Mouse (Mus musculus) lung, postnatal 36 days (tissue): ENCODE data around the gene Trpm5.

Source experiments
- DNase-seq: peaks from one replicate; pipeline ENCODE4 v3.0.0; 2022; ENCODE audit warnings: mixed read lengths

The Trpm5 gene

GRCm38 (mm10) chr7:143105258-143105897, 10.9 kb upstream of the Trpm5 start:
- peak; percentile 67 for DNase-seq

- no peak for DNase-seq
Observed at GRCm38 (mm10) chr7:143100759-143101158, 6.3 kb upstream of the Trpm5 start.

DNA sequence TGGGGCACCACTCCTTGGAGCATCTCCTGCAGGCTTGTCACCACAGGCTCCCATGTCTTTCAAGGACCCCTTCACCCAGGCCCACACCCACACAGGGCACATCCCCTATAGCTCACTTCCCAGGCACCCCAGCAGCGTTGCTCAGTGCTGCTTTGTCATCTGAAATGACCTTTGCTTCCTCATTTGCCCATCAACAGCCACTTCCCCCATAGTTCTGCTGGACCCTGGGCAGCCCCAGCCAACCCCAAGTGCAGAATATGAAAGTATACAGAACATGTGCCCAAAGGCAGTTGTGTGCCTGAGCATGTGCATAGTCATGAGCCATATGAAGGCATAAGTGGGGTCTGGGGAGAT, 1.1 kb upstream of the Trpm5 start:
- no peak for DNase-seq

- DNase-seq, result no peak
Observed at GRCm38 (mm10) chr7:143093847-143094246, 595 bp downstream of the Trpm5 start.

- DNase-seq, result peak; percentile 55
Observed at GRCm38 (mm10) chr7:143087070-143087579, 7.3 kb downstream of the Trpm5 start.

DNA sequence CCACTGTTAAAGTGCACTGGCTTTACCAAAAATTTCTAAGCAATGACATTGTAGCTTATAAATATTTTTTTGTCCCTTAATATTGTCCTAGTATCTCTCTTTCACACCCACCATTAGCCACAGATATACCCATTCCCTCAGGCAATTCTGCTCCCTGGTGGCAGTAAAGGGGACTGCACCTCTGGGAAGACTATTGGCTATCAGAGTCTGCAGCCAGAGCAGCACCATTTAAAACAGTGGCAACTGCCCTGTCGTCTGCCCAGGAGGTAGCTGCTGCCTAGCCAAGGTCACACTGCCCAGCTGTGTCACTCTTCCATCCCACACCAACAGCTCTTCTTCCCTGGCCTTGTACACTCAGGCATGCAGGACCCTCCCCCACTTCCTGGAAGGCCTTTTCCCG, 8.1 kb downstream of the Trpm5 start:
- peak; percentile 83 for DNase-seq

DNA sequence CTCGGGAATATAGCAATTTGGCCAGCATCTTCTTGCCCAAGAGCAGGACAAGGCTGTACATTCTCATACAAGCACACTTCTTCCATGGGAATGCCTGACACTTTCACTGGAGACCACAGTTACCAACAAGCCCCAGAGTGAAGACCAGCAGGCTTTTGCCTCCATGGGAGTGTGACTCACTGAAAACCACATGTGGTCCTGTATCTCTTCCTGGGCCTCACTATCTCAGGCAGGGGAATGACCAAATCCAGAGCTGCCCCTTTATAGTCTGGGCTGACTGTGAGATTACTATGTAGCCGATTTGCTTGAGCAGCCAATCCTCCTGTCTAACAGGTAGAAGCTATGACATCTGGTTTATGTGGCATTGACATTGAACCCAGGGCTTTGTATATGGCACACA, 10.7 kb downstream of the Trpm5 start:
- no peak for DNase-seq

- no peak for DNase-seq
Observed at GRCm38 (mm10) chr7:143082024-143082423, 12.4 kb downstream of the Trpm5 start.

GRCm38 (mm10) chr7:143077351-143077750, 17.1 kb downstream of the Trpm5 start:
- DNase-seq, result no peak

DNA sequence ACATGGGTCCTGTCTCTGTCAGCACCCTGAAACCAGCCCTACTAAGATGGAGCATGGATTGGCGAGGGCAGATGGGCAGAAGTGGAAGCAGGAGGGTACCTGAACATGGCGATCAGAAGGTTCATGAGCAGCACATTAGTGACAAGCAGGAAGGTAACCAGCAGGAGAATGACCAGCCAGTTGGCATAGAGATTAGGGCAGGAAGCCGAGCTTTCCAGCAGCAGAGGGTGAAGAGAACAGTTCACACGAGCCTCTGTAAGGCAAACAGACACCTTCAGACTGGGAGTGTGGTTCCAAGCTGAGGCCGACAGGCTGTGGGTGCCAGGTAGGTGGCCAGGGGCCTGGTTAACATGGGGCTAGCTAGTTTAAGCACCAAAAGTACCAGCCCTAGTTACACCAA, 19.0 kb downstream of the Trpm5 start:
- no peak for DNase-seq

GRCm38 (mm10) chr7:143073086-143073485, 21.4 kb downstream of the Trpm5 start:
- DNase-seq, result peak; percentile 54

DNA sequence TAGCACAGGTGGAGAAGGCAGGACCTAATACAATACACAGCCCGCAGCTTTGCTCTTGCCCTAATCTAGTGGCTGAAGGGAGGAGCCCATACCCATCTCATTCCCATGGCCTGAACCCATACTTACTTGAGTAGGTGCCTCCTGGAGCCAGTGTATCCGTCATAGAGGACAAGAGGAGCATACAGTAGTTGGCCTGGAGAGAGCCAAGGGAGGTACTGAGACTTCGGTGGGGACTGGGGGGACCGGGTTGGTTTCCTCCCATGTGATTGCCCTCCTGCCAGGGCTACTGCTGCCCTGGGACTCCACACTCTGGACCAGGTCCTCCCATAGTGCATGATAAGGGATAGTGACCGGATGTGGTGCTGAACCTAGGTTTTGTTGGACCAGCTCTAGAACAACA, 21.8 kb downstream of the Trpm5 start:
- DNase-seq, result no peak

DNA sequence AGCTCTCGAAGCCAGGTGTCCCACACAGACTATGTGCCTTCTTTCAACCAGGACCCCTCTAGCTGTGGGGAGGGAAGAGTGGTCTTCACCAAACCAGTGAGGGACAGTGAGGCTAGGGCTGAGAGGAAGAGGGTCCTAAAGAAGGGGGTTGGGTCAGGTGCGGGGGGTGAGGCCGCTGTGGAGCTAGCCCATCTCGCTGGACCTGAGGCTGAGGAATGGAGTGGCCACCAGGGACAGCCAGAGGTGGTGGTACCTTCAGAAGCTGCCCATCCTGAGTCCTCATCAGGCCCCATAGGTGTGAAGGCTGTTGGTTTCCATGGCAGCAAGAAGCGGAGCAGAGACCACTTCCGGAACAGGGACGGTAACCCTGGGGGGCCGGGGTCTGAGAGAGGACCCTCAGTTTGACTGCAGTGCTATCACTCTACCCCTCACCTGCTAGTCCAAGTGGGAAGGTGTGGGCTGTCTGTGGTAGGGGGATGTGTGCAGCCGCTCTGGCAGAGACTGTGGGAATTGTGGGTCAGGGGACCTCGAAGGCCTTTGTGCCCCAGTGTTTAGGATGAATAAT, 23.9 kb downstream of the Trpm5 start:
- DNase-seq, result no peak

- no peak for DNase-seq
Observed at GRCm38 (mm10) chr7:143069751-143070400, 24.6 kb downstream of the Trpm5 start.

DNA sequence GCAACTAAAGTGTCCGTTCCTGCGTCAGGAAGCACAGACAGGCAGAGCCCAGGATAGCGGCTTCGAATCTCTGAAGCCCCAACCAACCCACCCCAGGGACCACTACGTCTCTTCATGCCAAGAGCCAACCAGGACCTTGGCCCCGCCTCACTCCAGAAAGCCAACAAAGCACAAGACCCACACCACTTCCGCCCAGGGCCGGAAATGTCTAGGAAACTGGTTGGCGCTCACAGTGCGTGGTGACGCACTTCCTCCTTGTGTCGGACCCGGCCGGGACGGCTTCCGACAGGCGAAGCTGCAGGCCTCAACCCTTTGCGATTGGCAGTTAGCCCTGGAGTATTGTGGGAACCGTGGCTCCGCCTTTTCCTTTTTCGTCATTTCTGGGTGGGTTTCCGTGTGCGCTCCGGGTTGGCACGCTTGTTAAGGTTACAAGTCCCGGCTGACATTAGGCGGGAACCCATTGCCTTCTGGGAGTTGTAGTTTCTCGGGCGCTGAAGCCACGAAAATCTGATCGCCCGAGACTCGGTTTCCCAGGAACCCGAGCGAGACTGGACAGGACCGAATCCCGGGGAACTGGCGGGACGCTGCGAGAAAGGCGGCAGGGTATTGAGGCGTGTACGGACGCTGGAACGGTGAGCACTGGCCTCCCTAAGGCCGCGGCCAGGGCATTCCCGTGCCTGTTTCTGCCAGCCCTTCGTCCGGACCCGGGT, 25.4 kb downstream of the Trpm5 start, which contains the start of gene Tssc4:
TSS of gene Tssc4 (plus strand) at position 368 of the 710 bp plus-strand sequence.
- DNase-seq, result peak; percentile 99

- DNase-seq, result peak; percentile 26
Observed at GRCm38 (mm10) chr7:143068316-143068881, 26.0 kb downstream of the Trpm5 start.

DNA sequence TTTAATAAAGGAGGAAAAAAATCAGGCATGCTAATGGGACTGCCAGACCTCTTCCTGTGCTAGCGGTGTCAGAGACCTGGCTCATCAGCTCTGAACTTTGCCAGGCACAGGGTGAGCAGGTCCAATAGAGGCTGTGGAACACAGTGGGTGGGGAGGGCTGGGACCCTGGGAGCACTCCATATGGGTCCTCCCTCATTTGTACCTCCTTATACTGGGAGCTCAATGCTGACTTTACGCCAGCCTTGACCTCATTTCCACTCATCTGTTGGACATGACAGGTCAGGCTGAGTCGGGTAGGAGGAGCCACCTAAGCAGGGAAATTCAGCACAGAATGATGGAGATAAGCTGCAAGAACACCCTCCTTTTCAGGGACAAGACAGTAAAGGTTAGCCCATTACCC, 26.5 kb downstream of the Trpm5 start:
- no peak for DNase-seq

DNA sequence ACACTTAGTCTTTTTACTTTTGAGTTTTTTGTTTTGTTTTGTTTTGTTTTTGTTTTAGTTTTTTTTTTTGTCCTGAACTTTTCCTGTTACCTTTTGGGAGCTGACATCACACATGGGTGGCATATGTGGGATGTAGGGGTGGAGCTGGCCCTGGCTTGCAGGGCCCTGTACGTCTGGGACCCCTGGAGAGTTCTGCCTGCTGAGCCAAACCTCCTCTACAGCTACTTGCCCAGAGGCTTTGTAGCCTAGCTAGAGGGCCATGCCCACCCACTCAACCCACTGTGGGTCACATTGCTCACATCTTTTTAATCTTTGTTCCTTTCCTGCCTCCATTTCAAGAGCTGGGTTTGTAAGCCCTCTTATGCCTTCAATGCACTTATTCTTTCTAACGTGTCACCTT, 27.0 kb downstream of the Trpm5 start:
- DNase-seq, result no peak

GRCm38 (mm10) chr7:143065692-143066091, 28.8 kb downstream of the Trpm5 start:
- no peak for DNase-seq

DNA sequence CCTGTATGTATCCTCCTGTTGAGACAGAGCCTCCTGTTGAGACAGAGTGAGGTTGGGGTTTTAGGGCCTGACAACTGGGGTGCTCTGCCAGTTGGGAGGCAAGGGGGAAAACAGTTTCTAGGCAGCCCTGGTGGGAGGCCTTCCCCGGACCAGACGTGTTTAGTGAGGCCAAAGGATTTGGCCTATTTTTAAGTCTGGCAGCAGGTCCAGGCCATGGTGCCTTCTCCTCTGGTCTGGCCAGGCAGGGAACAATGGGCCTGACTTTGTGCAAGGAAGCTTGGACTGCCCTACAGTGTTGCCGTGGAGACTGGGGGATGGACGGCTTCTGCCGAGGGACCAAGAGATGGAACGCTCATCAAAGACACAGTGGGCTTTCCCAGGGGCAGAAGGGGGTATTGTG, 30.2 kb downstream of the Trpm5 start:
- DNase-seq, result no peak

- no peak for DNase-seq
Observed at GRCm38 (mm10) chr7:143062704-143063103, 31.7 kb downstream of the Trpm5 start.

DNA sequence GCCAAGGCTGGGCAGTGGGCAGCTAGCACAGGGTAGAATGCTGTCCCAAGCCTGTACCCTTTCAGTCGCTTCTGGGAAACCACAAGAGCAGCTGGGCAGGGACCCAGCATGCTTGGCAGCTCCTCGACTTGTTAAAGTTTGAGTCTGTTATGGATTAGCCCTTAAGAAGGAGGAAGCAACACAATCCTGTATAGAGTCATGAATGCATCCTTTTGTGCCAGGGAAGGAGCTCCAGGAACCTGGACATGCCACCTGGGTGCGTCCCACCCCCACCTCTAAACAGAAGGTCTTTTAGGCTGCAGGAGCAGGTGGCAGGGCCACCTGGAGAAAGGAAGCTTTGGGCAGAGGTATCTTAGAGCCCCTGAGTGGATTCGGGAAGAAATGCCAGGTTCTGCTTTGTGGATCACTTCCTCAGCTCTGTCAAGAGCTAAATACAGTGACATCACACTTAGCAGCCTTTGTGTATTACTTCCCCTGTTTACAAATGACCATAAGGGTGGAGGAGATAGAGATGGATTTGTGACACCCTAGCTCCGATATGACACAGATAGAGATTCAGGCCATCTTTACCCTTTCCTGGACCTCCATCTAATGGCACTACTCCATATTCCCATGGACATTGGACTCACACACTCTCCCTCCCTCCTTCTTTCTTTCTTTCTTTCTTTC, 35.1 kb downstream of the Trpm5 start:
- peak; percentile 50 for DNase-seq

DNA sequence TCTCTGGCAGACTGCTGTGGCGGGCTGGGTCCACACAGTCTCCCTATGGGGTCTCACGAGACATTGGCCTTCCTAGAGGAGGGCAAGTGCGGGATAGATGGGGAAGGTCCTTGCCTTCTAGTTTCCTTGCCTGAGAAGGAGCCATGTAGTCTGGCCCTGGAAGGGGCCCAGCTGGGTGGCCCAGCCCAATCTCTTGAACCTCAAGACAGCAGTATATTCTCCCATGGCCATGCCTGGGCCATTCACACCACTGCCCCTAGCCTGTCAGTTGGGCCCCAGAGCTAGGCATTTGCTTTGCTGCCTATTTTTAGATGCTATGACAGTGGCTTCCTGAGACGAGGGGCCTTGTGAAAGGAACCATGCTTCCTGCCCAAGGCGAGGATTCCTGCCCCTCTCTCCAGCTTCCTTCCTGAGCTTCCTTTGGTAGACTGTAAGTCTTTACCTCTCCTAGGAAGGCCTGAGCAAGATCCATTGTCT, 36.2 kb downstream of the Trpm5 start:
- DNase-seq, result no peak
